Mouse (Mus musculus) adrenal gland, adult 8-10 months (tissue): Measurements from ENCODE around the gene Olfr1316. TPM values are rescaled to one million over a fixed set of nuclear protein-coding genes. Genes with fewer than 3 reads are reported as not detected.

Experiments used
- DNase-seq: peaks from one replicate; pipeline ENCODE4 v3.0.0; 2022
- total RNA-seq, 4 experiments: library from RNA; stranded (reverse); gene quantifications; 2 replicates each; pipeline ENCODE4 v1.2.4; 2022

Olfr1316 gene
- not detected for total RNA-seq

GRCm38 (mm10) chr2:112134877-112135276, at the start of gene Olfr1316:
Gene Olfr1316 (minus strand): TSS chr2:112134977.
- no peak for DNase-seq

GRCm38 (mm10) chr2:112153898-112154297, 19.1 kb upstream of the Olfr1316 start, which contains the start of gene Olfr1318:
Gene Olfr1318 (plus strand): TSS chr2:112154198.
- DNase-seq, result no peak

GRCm38 (mm10) chr2:112140029-112140428, 5.3 kb upstream of the Olfr1316 start, which contains the start of gene Olfr1317:
Gene Olfr1317 (plus strand): TSS chr2:112140329.
- no peak for DNase-seq

GRCm38 (mm10) chr2:112115340-112115739, 19.4 kb downstream of the Olfr1316 start, which contains the start of gene Olfr1315-ps1:
Gene Olfr1315-ps1 (minus strand): TSS chr2:112115440.
- DNase-seq, result no peak

- no peak for DNase-seq
These were observed 38.1 kb downstream of the Olfr1316 start, which contains the start of gene Olfr1314 for GRCm38 (mm10) chr2:112096681-112097080. Gene Olfr1314 (minus strand): TSS chr2:112096781.

GRCm38 (mm10) chr2:112077743-112078142, 57.0 kb downstream of the Olfr1316 start, which contains the start of gene Olfr1313:
Gene Olfr1313 (minus strand): TSS chr2:112077843.
- DNase-seq, result no peak

Other genes with a start within 250 kb of the Olfr1316 start
- gene Olfr1306, start 218.7 kb downstream of the Olfr1316 start, total RNA-seq, result not detected
- not detected for gene Olfr1307, start 185.5 kb downstream of the Olfr1316 start, total RNA-seq
- gene Olfr1308, start 170.0 kb downstream of the Olfr1316 start, total RNA-seq, result not detected
- gene Olfr1309, start 144.7 kb downstream of the Olfr1316 start, total RNA-seq, result not detected
- not detected for gene Olfr1310, start 122.3 kb downstream of the Olfr1316 start, total RNA-seq
- not detected for gene Olfr1311, start 110.6 kb downstream of the Olfr1316 start, total RNA-seq
- not detected for gene Olfr1312, start 84.7 kb downstream of the Olfr1316 start, total RNA-seq
- not detected for gene Olfr1313, start 57.1 kb downstream of the Olfr1316 start, total RNA-seq
- not detected for gene Olfr1314, start 38.2 kb downstream of the Olfr1316 start, total RNA-seq
- gene Olfr1315-ps1, start 19.5 kb downstream of the Olfr1316 start, total RNA-seq, result not detected
- not detected for gene Olfr1317, start 5.4 kb upstream of the Olfr1316 start, total RNA-seq
- not detected for gene Olfr1318, start 19.2 kb upstream of the Olfr1316 start, total RNA-seq
- gene Lpcat4, start 104.5 kb upstream of the Olfr1316 start, total RNA-seq, result 10 to 100 TPM in 1 of 4 experiments, 1 to 10 TPM in 3; 5.1 to 10.7 (median 7.1) TPM
- under 1 TPM in 1 of 4 experiments, not detected in 3; 0.06 TPM for gene Nutm1, start 124.3 kb upstream of the Olfr1316 start, total RNA-seq
- 100 to 1,000 TPM in 2 of 4 experiments, 10 to 100 TPM in 2; 77.3 to 151 (median 111) TPM for gene Nop10, start 126.9 kb upstream of the Olfr1316 start, total RNA-seq
- 10 to 100 TPM; 41.1 to 56.3 (median 49.1) TPM for gene Slc12a6, start 130.8 kb upstream of the Olfr1316 start, total RNA-seq
- 1 to 10 TPM in 1 of 4 experiments, not detected in 3; 1.5 TPM for gene Gm21985, start 131.3 kb upstream of the Olfr1316 start, total RNA-seq
- 100 to 1,000 TPM in 2 of 4 experiments, 10 to 100 TPM in 2; 86.5 to 106 (median 95.5) TPM for gene Emc4, start 233.1 kb upstream of the Olfr1316 start, total RNA-seq
- 10 to 100 TPM; 10.8 to 13.9 (median 12.1) TPM for gene Katnbl1, start 244.2 kb upstream of the Olfr1316 start, total RNA-seq